ENCODE assay signal across 22 mouse cellular contexts in genomic region chr14:35120905-35121304, GRCm38 (mm10).
"Had no signal": no experiment of that assay in that cellular context is flagged by ENCODE, and none has a peak within 500 bp of the region (broad histone marks: within the 10 kb centered on the region; RNA-seq: fewer than 3 reads in every experiment).

No protein-coding gene starts in this region.

- H3K9ac ChIP-seq: limb, embryonic 13.5 days; liver, embryonic 14.5 days; liver, postnatal 0 days; lung, embryonic 14.5 days; midbrain, embryonic 12.5 days; midbrain, embryonic 15.5 days; neural tube, embryonic 12.5 days; neural tube, embryonic 15.5 days; stomach, embryonic 15.5 days had no signal

- H3K4me2 ChIP-seq: limb, embryonic 13.5 days; lung, embryonic 14.5 days; midbrain, embryonic 12.5 days; midbrain, embryonic 15.5 days; neural tube, embryonic 12.5 days; neural tube, embryonic 15.5 days; stomach, embryonic 15.5 days had no signal

- DNase-seq: layer of hippocampus, adult 9-11 months; liver; liver, postnatal 0 days; lung, embryonic 14.5 days; right cerebral cortex, adult 18-20 months; right cerebral cortex, postnatal 14 days; right cerebral cortex, postnatal 4 days; thymus, postnatal 25 days had no signal

- H3K36me3 ChIP-seq: limb, embryonic 10.5 days; limb, embryonic 13.5 days; midbrain, embryonic 12.5 days; midbrain, embryonic 15.5 days; neural tube, embryonic 12.5 days; neural tube, embryonic 15.5 days; stomach, embryonic 15.5 days had no signal

- ATAC-seq: hindbrain, postnatal 0 days; inflammation-experienced regulatory T-cells, adult 6 months; intestine, embryonic 16.5 days; lung, postnatal 0 days; midbrain, embryonic 15.5 days had no signal

- H3K27me3 ChIP-seq: limb, embryonic 13.5 days; midbrain, embryonic 15.5 days; neural tube, embryonic 12.5 days; neural tube, embryonic 15.5 days; stomach, embryonic 15.5 days had no signal

- H3K9me3 ChIP-seq: limb, embryonic 10.5 days; limb, embryonic 13.5 days; midbrain, embryonic 12.5 days; midbrain, embryonic 15.5 days; neural tube, embryonic 12.5 days; neural tube, embryonic 15.5 days; stomach, embryonic 15.5 days had no signal

- H3K27ac ChIP-seq: hindbrain, postnatal 0 days; layer of hippocampus, adult 2 months; limb, embryonic 10.5 days; limb, embryonic 13.5 days; liver, embryonic 14.5 days; macrophage; midbrain, embryonic 12.5 days; midbrain, embryonic 15.5 days; neural tube, embryonic 12.5 days; neural tube, embryonic 15.5 days; stomach, embryonic 15.5 days had no signal

- H3K4me3 ChIP-seq: layer of hippocampus, adult 2 months; limb, embryonic 10.5 days; limb, embryonic 13.5 days; midbrain, embryonic 12.5 days; midbrain, embryonic 15.5 days; neural tube, embryonic 12.5 days; neural tube, embryonic 15.5 days; stomach, embryonic 15.5 days had no signal

- H3K4me1 ChIP-seq: midbrain, embryonic 12.5 days; neural tube, embryonic 12.5 days; stomach, embryonic 15.5 days had no signal
